Mouse (Mus musculus): ENCODE measurements around the gene Gm9376.

The Gm9376 gene

DNA sequence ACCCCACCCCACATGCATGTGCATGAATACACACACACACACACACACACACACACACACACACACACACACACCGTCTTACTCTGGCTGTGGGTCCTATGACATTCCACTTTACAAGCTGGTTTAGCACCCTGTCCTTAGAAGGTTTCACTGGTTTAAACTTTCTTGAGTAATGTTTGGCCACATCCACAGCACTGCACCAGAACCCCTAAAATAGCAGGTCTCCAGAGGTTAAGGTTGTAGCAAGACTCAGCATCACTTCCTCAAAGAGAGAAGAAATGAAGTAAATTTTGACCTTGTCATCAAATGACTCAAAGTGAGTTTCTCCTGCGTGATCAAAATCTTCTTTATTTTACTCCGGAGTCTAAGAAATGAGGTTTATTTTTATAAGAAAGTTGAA is 15.5 kb downstream of the Gm9376 start:
- DNase-seq (ENCODE audit: low spot score): no peak

DNA sequence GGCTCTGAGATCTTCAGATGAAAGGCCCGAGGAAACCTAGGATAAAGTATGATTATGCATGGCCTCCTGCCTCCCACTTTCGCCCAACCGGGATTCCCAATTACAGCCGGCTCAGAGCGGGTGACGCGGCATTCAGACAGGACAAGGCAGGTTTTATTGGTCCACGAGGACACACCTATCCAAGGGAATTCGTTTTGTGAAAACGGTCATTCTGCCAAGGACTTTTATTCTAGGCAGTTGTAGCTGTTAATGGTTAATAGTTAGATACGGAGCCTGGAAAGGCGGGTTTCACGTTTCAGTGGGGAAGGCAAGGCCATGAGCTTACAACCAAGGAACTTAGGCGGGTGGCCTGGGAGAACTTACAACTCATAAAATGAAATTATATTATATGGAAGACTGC is 16.2 kb downstream of the Gm9376 start:
- no peak for DNase-seq (ENCODE audit: low spot score)

DNA sequence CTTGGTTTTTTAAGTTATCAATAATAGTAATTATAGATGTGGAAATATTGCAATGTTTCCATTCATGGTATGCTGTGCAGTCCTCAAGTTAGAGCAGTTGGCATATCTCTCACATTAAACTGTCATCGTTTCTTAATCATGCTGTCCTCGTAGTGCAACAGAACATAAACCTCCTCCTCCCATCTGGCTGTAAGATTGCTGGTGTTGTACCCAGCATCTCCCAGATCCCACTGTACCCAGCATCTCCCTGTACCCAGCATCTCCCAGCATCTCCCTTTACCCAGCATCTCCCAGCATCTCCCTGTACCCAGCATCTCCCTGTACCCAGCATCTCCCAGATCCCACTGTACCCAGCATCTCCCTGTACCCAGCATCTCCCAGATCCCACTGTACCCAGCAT is 19.3 kb downstream of the Gm9376 start:
- no peak for DNase-seq (ENCODE audit: low spot score)

DNA sequence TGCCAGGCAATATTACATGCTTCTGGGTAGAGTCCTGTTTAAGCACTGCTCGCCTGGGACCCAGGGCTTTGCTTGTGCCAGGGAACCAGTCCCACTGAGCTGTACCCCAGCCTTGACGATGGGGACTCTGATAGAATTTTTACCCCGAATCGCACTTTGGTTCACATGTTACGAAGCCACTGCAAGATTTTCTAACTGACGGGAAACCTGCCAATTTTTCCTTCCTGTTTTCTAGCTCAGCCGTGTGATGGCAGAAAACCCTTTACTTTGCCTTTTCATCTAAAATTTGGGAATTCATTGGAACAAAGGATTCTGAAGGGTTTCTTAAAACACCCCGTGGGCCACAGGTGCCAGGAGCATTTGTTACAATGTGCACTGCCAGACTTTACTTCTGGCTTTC is 22.4 kb downstream of the Gm9376 start:
- no peak for DNase-seq (ENCODE audit: low spot score)

DNA sequence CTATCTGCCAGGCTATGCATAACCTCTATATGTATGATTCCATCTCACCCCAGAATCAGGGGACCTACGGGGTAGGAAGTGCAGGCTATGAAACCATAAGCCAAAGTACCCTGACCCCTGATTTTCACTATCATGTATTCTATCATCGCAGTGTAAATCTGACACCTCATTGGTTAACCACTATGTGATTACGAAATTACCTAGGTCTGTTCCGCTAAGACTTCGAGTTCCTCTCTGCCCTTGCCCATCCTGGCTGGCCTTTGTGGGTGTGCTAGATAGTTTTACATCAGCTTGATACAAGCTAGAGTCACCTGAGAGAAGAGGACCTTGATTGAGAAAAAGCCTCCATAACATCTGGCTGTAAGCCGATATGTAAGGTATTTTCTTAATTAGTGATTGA is 23.2 kb downstream of the Gm9376 start:
- no peak for DNase-seq (ENCODE audit: low spot score)

DNA sequence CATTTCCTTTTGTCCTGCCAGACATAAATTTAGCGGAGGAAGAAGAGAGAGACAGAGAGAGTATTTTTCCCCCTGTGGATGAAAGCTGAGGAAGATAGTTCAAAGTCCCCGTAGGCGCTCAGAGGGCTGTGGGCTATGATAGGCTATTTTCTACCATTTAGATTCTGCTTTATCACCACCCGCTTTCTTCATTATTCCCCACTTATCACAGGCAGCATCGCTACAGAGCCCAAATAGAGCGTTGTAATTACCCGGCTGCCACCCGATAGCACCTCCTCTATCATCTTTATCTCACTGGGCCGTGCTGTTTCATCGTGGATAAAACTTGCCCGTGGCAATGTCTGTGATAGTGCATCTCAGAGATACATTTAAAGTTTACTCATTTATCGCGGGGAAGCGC is 35.8 kb downstream of the Gm9376 start:
- no peak for DNase-seq (ENCODE audit: low spot score)

DNA sequence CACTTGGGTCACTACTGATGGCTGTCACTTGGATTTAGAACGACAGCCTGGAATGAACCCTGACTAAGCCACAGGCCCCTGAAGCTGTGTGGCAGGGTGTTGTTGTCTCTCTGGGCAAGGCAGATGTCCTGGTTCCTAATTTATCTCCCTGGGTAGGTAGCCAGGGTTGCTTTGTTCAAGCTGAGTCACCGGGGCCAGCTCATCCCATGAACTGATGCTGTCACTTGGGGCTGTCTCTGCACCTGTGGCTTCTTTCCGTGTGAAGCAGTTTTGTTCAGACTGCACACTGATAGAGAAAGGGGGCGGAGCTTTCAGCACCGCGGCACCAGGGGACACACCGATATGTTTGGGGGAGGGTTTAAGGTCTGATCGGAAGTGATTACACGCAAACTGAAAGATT is 37.8 kb downstream of the Gm9376 start:
- no peak for DNase-seq (ENCODE audit: low spot score)

DNA sequence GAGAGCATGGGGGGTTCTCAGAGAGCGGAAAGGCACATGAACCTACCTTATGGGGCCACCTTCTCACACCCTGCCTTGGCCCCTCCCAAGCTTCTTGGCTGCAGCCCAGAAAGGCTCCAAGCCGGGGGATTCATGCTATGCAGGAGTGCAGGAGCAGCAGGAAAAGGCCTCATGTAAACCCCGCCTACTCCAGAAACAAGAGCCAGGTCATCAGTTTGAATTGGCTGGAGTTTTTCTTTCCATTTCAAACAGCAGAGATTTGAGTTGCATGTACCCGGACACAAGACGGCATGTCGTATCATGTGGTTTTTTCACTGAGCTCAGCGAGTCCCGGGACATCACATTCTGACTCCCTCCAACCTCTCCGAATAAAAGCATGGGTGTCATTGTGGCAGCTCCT is 39.2 kb downstream of the Gm9376 start:
- DNase-seq (ENCODE audit: low spot score): no peak

DNA sequence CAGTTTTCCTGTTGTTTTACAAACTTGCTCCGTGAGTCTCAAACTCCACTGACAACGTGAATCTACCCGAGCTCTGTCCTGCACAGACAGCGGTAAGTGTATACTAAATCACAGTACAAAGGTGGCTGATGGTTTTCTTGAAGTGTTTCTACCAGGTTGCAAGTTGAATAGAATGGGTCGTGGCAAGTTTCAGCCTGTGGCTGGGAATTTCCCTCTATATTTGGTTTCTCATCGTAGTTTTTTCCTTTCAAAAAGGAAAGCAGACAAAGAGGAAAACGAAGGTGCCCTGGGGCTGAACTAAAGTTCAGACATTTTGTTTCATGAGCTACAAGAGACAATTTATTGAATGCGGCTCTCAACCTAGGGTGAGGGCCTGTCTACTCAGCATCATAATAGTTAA is 40.3 kb downstream of the Gm9376 start:
- no peak for DNase-seq (ENCODE audit: low spot score)

DNA sequence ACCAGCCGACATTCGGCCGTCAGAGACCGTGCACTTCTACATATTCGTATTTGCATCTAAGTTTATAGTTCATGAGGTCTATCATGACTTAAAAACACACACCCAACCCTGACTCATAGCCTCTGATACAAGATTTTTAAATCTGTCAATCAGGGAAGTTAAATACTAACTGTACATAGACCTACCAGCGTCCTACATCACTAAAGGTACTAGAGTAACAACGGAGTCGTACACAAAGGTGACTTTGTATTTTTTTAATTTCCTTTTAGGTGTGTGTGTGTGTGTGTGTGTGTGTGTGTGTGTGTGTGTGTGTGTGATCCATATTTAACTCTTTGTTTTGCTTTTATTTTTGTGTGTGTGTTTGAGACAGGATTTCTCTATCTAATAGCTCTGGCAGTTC is 44.9 kb downstream of the Gm9376 start:
- no peak for DNase-seq (ENCODE audit: low spot score)

DNA sequence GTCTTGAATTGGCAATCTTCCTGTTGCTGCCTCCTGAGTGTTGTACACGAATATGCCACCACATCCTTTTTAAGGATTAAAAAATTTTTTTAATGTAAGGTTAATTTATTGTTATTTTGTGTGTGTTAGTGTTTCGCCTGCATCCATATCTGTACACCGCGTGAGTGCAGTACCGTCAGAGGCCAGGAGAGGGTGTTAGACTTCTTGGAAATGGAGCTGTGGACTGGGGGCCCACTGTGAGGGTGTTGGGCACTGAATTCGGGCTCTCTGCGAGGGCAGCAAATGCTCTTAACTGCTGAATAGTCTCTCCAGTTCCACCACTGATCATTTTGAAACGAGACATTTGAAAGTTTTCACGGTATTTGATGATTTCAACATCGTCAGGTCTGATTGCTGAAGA is 45.9 kb downstream of the Gm9376 start:
- no peak for DNase-seq (ENCODE audit: low spot score)

DNA sequence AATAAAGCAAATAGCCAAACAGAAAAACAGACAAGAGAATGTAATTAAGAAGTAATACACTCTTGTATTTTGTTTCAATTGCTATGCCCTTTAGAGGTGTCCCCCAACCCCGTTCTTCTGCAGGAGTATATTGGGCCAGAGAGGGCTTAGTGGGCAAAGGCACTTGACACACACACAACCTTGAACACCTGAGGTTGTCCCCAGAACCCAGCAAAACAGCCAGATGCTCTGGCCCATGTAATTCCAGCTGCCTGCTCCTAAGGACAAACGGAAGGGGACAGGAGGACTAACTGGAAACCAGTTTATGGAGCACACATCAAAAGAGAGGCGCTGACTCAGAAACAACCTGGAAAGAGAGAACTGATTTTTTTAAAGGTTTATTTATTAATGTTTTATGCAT is 47.2 kb downstream of the Gm9376 start:
- no peak for DNase-seq (ENCODE audit: low spot score)

DNA sequence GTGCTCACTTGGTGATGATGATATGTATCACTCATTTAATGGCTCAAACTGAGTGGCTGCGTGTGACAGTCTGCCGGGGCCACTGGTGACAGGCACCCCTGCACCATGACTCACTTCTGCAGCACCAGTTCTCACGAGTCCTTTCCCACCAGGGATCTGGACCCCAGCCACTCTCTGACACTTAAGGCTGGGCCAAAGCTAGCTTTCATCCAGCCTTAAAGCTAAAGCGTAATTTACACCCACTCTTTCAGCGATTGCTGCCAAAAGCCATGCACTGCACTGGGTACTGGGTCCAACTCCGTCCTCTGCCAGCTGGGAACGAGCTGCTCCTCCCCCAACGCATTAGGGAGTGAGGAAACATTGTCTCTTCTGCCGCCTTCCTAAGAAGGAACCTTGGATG is 50.5 kb downstream of the Gm9376 start:
- DNase-seq (ENCODE audit: low spot score): no peak

Data from adipocyte (in vitro differentiated cells).